Mouse (Mus musculus) hindbrain, embryonic 11.5 days (tissue): ENCODE data around the gene Spag9. TPM values are rescaled to one million over a fixed set of nuclear protein-coding genes. Genes with fewer than 3 reads are reported as not detected.

Experiments used
- ATAC-seq: fragments of 200-750 bp; cut with Nextera tagmentation; 2 replicates; pipeline ENCODE4 v1.8.0; 2017; ENCODE audit warnings: mild to moderate bottlenecking, moderate TSS enrichment, moderate library complexity; ENCODE audit not compliant: low FRiP score
- DNase-seq: peaks from one replicate; pipeline ENCODE4 v3.0.0-alpha.2; 2015; ENCODE audit warnings: low spot score
- H3K27ac ChIP-seq: fragments of 300-500 bp; sonication (generic); 2 replicates; pipeline ENCODE4 v1.5.1; 2014; ENCODE audit warnings: mild to moderate bottlenecking, low read depth, low read length
- H3K27me3 ChIP-seq: fragments of 300-500 bp; sonication (generic); 2 replicates; pipeline ENCODE4 v1.6.1; 2014; ENCODE audit warnings: mild to moderate bottlenecking, low read length, moderate library complexity, mixed read lengths; ENCODE audit not compliant: control insufficient read depth, insufficient read depth
- H3K36me3 ChIP-seq: fragments of 300-500 bp; sonication (generic); 2 replicates; pipeline ENCODE4 v1.6.1; 2014; ENCODE audit warnings: mild to moderate bottlenecking, low read length, moderate library complexity, mixed read lengths; ENCODE audit not compliant: control insufficient read depth, insufficient read depth
- H3K4me1 ChIP-seq: fragments of 300-500 bp; sonication (generic); replicated peaks from 2 replicates; pipeline ENCODE4 v1.6.1; 2014; ENCODE audit warnings: low read length, mixed read lengths; ENCODE audit not compliant: control insufficient read depth, insufficient read depth
- H3K4me2 ChIP-seq: fragments of 300-500 bp; sonication (generic); replicated peaks from 2 replicates; pipeline ENCODE4 v1.6.1; 2014; ENCODE audit warnings: mild to moderate bottlenecking, low read depth, low read length
- H3K4me3 ChIP-seq: fragments of 300-500 bp; sonication (generic); 2 replicates; pipeline ENCODE4 v1.5.1; 2014; ENCODE audit warnings: low read depth, low read length
- H3K9ac ChIP-seq: fragments of 300-500 bp; sonication (generic); 2 replicates; pipeline ENCODE4 v1.6.1; 2014; ENCODE audit warnings: low read depth, low read length
- H3K9me3 ChIP-seq: fragments of 300-500 bp; sonication (generic); 2 replicates; pipeline ENCODE4 v1.6.1; 2016; ENCODE audit warnings: low read length; ENCODE audit not compliant: control insufficient read depth
- WGBS: fragments of 180-500 bp; shearing (Covaris S2); extraction: QIAGEN DNeasy Blood & Tissue Kit; methylation state at CpG from one replicate; pipeline ENCODE4 v1.1.7; 2014; 5-methylcytosine and 5-hydroxymethylcytosine counted together
- polyA plus RNA-seq: library from polyadenylated mRNA; unstranded; fragments of >200 nt; fragmentation: Nextera tagmentation; extraction: Ambion mirVana; gene quantifications from 2 replicates; pipeline ENCODE4 v1.2.1, GENCODE M21; 2014

Spag9 gene
- polyA plus RNA-seq, 1 experiment from 2014 or later = 107 TPM

GRCm38 (mm10) chr11:94113795-94114194, 117.9 kb downstream of the Spag9 start:
- DNase-seq (no peak), ATAC-seq (no peak)
- H3K36me3 ChIP-seq = peaks cover 16% of the 10 kb centered on the region; the same call in 1 of the 2 replicates
- H3K9me3 ChIP-seq = no peaks in the 10 kb centered on the region
- H3K4me1 ChIP-seq = no peaks in the 10 kb centered on the region
- 95% methylated on average over 2 of the region's 2 CpGs for WGBS
- no peak overlapping the region for H3K4me2 ChIP-seq
- no peak overlapping the region for H3K9ac ChIP-seq
- no peak overlapping the region for H3K4me3 ChIP-seq
- no peak overlapping the region for H3K27ac ChIP-seq
- no peaks in the 10 kb centered on the region for H3K27me3 ChIP-seq

- 96% methylated on average over 5 of the region's 5 CpGs for WGBS
Measured at GRCm38 (mm10) chr11:94115408-94115807, 119.5 kb downstream of the Spag9 start.

GRCm38 (mm10) chr11:94116655-94117054, 120.8 kb downstream of the Spag9 start:
- ATAC-seq (no peak), DNase-seq (no peak)
- Histone ChIP-seq H3K9me3 (no peaks in the 10 kb centered on the region), H3K27me3 (no peaks in the 10 kb centered on the region), H3K36me3 (peaks cover 24% of the 10 kb centered on the region; the same call in 1 of the 2 replicates), H3K27ac (no peak overlapping the region), H3K9ac (no peak overlapping the region), H3K4me1 (no peaks in the 10 kb centered on the region), H3K4me3 (no peak overlapping the region), H3K4me2 (no peak overlapping the region)
- 97% methylated on average over 7 of the region's 7 CpGs for WGBS

More at GRCm38 (mm10) chr11:94115408-94115807, 119.5 kb downstream of the Spag9 start:
- no peak overlapping the region for H3K9ac ChIP-seq
- no peaks in the 10 kb centered on the region for H3K27me3 ChIP-seq
- no peak overlapping the region for H3K27ac ChIP-seq
- peaks cover 16% of the 10 kb centered on the region; the same call in 1 of the 2 replicates for H3K36me3 ChIP-seq
- no peak overlapping the region for H3K4me3 ChIP-seq
- no peaks in the 10 kb centered on the region for H3K4me1 ChIP-seq
- no peaks in the 10 kb centered on the region for H3K9me3 ChIP-seq
- DNase-seq (no peak), ATAC-seq (no peak)
- H3K4me2 ChIP-seq = no peak overlapping the region

- H3K36me3 ChIP-seq = peaks cover 24% of the 10 kb centered on the region; the same call in 1 of the 2 replicates
Measured at GRCm38 (mm10) chr11:94117836-94118235, 121.9 kb downstream of the Spag9 start.

GRCm38 (mm10) chr11:94118612-94119011, 122.7 kb downstream of the Spag9 start:
- Histone ChIP-seq H3K9ac (no peak overlapping the region), H3K4me3 (no peak overlapping the region), H3K27ac (no peak overlapping the region), H3K36me3 (peaks cover 20% of the 10 kb centered on the region; the same call in 1 of the 2 replicates), H3K9me3 (no peaks in the 10 kb centered on the region), H3K27me3 (no peaks in the 10 kb centered on the region), H3K4me1 (no peaks in the 10 kb centered on the region), H3K4me2 (no peak overlapping the region)
- no peak for DNase-seq
- ATAC-seq = no peak

More at GRCm38 (mm10) chr11:94117836-94118235, 121.9 kb downstream of the Spag9 start:
- H3K4me2 ChIP-seq = no peak overlapping the region
- no peak overlapping the region for H3K9ac ChIP-seq
- 97% methylated on average over 6 of the region's 6 CpGs for WGBS
- ATAC-seq = no peak
- H3K27me3 ChIP-seq = no peaks in the 10 kb centered on the region
- no peak overlapping the region for H3K4me3 ChIP-seq
- H3K9me3 ChIP-seq = no peaks in the 10 kb centered on the region
- no peak for DNase-seq
- no peak overlapping the region for H3K27ac ChIP-seq
- no peaks in the 10 kb centered on the region for H3K4me1 ChIP-seq

- ATAC-seq = no peak
- peaks cover 17% of the 10 kb centered on the region; the same call in 1 of the 2 replicates for H3K36me3 ChIP-seq
- H3K4me1 ChIP-seq = no peaks in the 10 kb centered on the region
Measured at GRCm38 (mm10) chr11:94120690-94121089, 124.8 kb downstream of the Spag9 start.

GRCm38 (mm10) chr11:94121501-94121900, 125.6 kb downstream of the Spag9 start:
- Histone ChIP-seq H3K4me2 (no peak overlapping the region), H3K9me3 (no peaks in the 10 kb centered on the region), H3K36me3 (peaks cover 14% of the 10 kb centered on the region; the same call in 1 of the 2 replicates), H3K27me3 (no peaks in the 10 kb centered on the region), H3K9ac (no peak overlapping the region), H3K4me3 (no peak overlapping the region), H3K27ac (no peak overlapping the region), H3K4me1 (no peaks in the 10 kb centered on the region)
- ATAC-seq = no peak
- 92% methylated on average over 10 of the region's 10 CpGs for WGBS
- no peak for DNase-seq

More at GRCm38 (mm10) chr11:94120690-94121089, 124.8 kb downstream of the Spag9 start:
- Histone ChIP-seq H3K27me3 (no peaks in the 10 kb centered on the region), H3K4me3 (no peak overlapping the region), H3K4me2 (no peak overlapping the region), H3K27ac (no peak overlapping the region), H3K9ac (no peak overlapping the region), H3K9me3 (no peaks in the 10 kb centered on the region)
- 91% methylated on average over 3 of the region's 3 CpGs for WGBS
- DNase-seq = no peak

- H3K27ac ChIP-seq = no peak overlapping the region
- no peaks in the 10 kb centered on the region for H3K27me3 ChIP-seq
- WGBS = 91% methylated on average over 9 of the region's 9 CpGs
- DNase-seq (no peak), ATAC-seq (no peak)
- no peak overlapping the region for H3K4me3 ChIP-seq
- peaks cover 7% of the 10 kb centered on the region; the same call in 1 of the 2 replicates for H3K36me3 ChIP-seq
- no peaks in the 10 kb centered on the region for H3K4me1 ChIP-seq
- no peak overlapping the region for H3K4me2 ChIP-seq
- no peaks in the 10 kb centered on the region for H3K9me3 ChIP-seq
- no peak overlapping the region for H3K9ac ChIP-seq
Measured at GRCm38 (mm10) chr11:94122341-94123030, 126.6 kb downstream of the Spag9 start.

- ATAC-seq = no peak
- no peaks in the 10 kb centered on the region; the same call in 1 of the 2 replicates for H3K36me3 ChIP-seq
Measured at GRCm38 (mm10) chr11:94126701-94127100, 130.8 kb downstream of the Spag9 start.

More at GRCm38 (mm10) chr11:94126701-94127100, 130.8 kb downstream of the Spag9 start:
- Histone ChIP-seq H3K27ac (no peak overlapping the region), H3K27me3 (no peaks in the 10 kb centered on the region), H3K4me2 (no peak overlapping the region), H3K9me3 (no peaks in the 10 kb centered on the region), H3K4me1 (no peaks in the 10 kb centered on the region), H3K9ac (no peak overlapping the region), H3K4me3 (no peak overlapping the region)
- DNase-seq = no peak
- 97% methylated on average over 9 of the region's 9 CpGs for WGBS
